Mouse (Mus musculus) frontal cortex, postnatal 10 days (tissue): Measurements from ENCODE around the gene C2cd6.

Experiments
- DNase-seq, 2 experiments: peaks; one replicate each; pipeline ENCODE4 v3.0.0; 2022; ENCODE audit warnings: low spot score in 2 of 2, mixed read lengths in 1 of 2

The C2cd6 gene

DNA sequence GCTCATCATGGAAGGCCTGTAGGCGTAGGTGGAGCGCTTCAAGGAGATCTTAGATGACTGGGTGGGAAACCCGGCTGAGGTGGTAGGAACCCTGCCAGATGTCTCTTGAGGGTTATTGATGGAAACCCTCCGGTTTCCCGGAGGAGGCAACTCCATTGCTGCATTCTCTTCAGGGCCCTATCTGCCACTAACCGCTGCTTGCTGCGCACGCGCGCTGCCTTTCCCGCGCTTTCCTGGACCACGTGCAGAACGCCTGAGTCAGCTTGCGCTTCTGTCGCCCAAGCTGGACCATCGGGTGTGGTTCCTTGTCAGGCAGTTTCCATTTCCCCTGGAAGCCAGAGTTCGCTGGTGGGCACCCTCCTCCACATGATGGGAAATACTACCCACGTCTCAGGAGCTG lies at the start of gene C2cd6:
TSS of gene C2cd6 (minus strand) at position 196 of the 400 bp plus-strand sequence.
- no peak for DNase-seq

DNA sequence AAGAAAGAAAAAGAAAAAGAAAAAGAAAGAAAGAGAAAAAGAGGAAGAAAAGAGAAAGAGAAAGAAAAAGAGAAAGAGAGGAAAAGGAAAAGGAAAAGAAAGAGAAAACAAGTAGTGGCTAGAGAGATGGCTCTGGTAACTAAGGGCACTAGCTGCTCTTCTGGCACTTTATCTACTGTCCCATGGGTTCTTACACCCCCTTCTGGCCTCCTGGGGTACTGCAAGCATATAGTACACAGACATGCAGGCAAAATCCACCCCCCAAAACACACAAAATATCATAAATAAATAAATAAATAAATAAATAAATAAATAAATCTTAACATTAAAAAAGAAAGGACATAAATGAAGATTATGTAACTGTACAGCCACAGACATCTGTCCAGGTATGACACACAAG lies 48.1 kb upstream of the C2cd6 start:
- DNase-seq, result peak in 1 of 2 experiments; percentile 32

- no peak for DNase-seq
These were observed 39.7 kb upstream of the C2cd6 start for GRCm38 (mm10) chr1:59134419-59134818.

DNA sequence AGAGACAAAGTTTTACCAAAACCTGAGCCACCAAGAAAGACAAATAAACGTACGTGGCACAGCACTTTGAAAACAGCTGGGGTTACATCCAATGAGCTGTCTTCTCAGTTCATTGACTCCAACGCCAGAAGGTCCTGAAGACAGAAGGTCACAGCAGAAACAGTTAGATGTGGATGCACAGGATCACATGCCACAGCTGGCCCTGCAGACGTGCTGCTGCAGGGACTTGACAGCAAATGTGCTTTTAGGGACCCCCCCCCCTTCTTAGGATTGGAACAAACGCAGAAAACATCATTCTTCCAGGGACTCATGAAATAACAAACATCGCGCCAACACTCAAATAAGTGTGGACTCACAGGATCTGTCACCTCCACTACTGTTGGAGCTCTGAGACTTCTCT lies 34.2 kb upstream of the C2cd6 start:
- DNase-seq, result no peak

DNA sequence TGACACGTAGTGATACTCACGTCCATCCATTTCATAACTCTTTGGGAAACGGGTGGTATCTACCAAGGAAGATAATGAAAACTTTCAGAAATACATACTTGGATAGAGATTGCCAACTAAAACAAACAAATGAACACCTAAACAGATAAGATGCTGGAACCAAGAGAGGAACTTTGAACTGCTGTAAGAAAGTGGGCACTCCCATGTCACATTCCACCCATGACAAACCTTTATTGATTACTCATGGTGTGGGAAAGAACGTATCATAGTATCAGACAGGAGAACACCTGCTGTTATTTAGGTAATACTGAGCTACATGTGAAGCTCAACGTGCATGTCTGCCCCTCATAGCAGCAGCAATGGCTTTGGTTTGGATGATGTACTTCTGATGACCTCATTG lies 30.9 kb upstream of the C2cd6 start:
- no peak for DNase-seq

DNA sequence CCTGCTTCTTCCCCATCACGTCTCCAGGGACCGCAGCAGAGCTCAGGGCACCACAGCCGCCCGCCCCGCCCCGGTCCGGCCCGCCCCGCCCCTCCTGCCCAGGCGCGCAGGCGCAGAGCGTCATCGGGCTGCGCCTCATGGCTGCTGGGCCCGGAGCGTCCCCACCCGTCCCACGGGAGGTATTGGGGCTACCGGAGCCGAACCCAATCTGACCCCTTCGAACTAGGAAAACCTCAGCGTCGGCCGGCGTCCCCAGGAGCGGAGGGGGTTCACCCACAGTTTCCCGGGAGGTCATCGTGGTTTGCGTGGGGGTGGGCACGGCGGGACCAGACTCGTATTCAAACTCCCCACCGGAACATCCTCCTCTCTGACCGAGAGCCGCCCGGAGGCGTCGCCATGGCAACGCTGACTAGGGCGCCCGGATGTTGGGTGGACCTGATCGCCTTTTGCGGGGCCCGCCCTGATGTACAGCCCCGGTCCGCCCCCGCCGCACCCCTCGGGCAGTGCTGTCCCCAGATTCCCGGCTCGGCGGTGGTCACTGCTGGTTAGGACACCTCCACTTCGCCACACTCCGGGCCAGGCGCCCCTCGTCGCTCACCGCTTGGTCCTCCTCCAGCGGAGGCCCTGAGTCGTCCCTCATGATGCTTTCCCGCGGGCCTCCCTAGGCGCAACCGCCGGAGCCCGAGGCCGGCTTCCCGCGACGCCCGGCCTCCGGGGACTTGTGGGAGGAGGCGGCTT lies 25.2 kb upstream of the C2cd6 start, which contains the start of gene Tmem237:
TSS of gene Tmem237 (minus strand) at position 689 of the 738 bp plus-strand sequence.
- peak; percentile 88 to 93 for DNase-seq

- DNase-seq, result no peak
These were observed 15.8 kb upstream of the C2cd6 start for GRCm38 (mm10) chr1:59110524-59110923.

- DNase-seq, result no peak
These were observed 7.4 kb upstream of the C2cd6 start for GRCm38 (mm10) chr1:59102071-59102470.

DNA sequence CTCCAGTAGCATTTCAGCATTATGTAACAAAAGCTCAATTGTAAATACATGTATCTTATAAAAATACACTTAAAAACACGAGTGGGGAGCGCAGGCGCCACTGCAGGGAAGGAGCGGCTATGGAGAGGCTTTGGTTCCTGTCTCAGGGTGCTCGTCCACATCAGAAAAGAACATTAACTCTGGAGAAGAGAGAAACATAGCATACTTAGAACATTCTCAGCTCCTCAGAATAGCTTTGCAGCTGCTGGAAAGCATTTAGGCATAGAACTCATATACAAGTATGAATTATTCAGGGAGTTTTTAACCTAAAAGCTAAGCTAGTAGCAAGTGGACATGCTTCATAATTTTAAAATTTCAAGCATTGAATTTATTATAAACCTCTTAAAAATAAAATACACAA lies 6.3 kb upstream of the C2cd6 start:
- no peak for DNase-seq

DNA sequence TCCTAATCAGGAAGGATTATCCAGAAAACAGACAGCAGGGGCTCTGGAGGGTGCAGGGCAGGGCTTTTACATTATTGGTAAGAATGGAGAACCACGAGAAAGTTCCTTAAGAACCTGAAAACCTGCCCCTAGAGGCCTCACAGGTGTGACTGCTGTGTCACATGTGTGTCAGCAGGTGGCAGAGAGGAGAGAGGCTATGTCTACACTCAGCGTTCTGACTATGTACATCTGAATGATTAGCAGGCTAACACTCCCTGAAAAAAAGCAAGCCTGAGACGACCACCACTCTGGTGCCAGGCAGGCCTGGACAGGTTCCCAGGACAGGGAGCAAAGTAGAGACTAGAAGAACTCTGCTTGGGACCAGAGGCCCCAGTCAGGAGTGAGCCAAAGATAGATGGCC lies 23.8 kb downstream of the C2cd6 start:
- DNase-seq, result no peak

DNA sequence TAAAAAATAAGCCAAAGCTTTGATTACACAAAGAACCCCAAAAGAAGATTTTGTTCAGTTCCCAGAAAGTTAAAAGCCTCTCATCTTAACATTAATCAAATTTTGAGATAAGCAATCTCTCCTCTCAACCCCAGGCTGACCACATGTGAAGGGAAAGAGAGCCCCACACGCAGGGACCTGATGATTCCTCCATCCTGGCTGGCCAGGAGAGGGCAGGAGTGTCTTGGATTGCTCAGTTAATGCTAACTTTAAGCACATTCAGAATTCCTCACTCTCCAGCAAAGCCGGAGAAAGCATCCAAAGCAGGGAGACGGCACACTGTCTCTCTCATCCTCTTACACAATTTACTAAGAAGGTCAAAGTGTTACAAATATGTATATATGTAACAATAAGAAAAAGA lies 26.7 kb downstream of the C2cd6 start:
- peak in 1 of 2 experiments; percentile 24 for DNase-seq

- no peak for DNase-seq
These were observed 31.0 kb downstream of the C2cd6 start for GRCm38 (mm10) chr1:59063697-59064096.

DNA sequence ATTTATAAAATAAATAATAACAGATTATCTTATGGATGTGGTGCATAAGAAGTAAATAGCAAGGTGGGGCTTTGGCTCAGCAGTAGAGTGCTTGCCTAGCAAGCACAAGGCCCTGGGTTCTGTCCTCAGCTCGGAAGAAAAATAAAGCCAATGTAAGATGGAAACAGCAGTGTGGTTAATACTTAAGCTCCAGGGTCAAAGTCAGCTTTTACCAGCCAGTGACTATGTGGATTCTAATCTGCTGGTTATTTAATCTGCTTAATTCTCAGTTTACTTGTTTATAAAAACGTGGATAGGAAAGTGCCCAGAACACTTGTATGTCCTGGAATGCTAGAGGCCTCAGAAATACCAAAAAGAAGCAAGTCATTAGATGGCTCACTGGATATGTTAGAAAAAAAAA lies 37.7 kb downstream of the C2cd6 start:
- no peak for DNase-seq

DNA sequence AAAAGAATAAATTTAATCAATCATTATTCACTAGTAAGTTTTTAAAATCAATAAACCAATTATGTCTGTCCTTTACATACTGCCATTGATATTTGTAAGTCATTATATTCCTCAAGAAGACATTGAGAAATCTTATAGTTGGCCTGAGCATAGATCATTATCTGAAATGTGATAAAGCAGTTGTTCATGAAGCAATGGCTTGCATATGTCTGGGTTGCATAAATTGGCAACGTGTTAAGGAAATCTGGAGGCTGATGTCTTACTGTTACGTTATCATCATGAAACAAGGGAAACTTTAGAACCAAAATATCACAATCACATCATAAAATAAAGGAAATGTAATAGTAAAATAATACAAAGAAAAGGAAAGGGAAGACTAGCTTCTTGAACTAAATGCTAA lies 43.4 kb downstream of the C2cd6 start:
- DNase-seq, result no peak

DNA sequence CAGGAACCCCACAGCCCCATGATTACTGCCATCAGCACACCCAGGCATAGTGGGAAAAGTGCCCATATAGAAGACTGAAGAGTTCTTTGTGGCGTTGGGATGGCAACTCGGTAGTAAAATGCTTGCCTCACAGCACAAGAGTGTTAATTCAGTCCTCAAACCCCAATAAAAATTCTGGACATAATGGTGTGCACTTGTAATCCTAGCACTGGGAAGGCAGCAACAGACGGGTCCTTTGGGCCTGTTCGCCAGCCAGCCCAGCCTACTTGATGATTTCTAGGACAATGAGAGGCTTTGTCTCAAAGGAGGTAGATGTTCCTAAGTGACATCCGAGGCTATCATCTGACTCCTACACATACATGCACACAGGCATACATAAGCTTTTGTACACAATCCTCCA lies 57.0 kb downstream of the C2cd6 start:
- DNase-seq, result peak in 1 of 2 experiments; percentile 4

GRCm38 (mm10) chr1:59021556-59021955 lies 73.1 kb downstream of the C2cd6 start:
- DNase-seq, result no peak

GRCm38 (mm10) chr1:59009250-59009649 lies 85.5 kb downstream of the C2cd6 start:
- no peak for DNase-seq
